Mouse (Mus musculus): ENCODE results near the gene Gnl1.
"Not testable (repeated sequence)": the region's sequence is repeated elsewhere in the genome, so short reads cannot be mapped to it uniquely, and the experiment has no call there.

Gnl1 gene

DNA sequence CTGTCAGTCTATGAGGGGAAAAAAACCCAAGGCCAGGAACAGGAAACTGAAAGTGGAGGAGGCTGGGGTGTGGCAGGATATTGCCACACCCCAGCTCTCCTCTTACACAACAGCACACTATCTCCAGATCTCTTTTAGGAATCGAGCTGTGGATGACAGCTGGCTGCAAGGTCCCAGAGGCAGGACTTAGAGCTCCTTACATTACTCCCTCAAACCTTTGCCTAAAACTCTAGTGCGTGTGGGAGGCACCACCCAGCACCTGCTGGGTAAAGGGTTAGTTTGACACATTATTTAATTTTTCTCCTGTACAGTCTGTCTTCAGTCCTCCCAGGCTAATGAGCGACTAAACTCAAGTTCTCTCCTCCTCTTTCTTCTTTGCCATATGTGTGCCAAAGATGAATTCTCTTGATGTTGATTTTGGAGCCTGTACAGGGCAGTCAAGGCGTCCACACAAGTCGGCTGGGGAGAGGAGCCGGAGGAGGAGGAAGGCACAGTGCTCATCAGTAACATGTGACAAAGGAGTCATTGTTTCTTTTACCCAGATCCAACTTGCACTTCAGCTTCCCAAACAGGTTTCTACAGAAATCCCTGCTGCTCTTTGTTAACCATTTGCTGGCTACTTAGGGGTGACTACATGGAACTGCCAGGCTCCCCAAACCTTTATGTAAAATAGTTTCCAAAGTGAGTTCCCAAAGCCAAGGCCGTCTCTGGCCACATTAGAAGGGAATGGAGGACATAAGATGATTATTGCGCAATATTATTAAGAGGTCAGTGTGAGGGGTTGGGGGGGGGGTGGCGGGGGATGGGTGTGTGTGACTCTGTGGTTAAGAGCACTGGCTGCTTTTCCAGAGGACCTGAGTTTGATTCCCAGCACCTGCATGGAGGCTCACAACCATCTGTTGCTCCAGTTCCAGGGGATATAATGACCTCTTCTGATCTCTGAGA is 44.3 kb downstream of the Gnl1 start:
- no peak for DNase-seq (ENCODE audit: low read depth in 2 of 2, low spot score in 2 of 2)

- no peak for DNase-seq (ENCODE audit: low read depth in 2 of 2, low spot score in 2 of 2)
Measured at GRCm38 (mm10) chr17:36025197-36025596, 45.5 kb downstream of the Gnl1 start.

DNA sequence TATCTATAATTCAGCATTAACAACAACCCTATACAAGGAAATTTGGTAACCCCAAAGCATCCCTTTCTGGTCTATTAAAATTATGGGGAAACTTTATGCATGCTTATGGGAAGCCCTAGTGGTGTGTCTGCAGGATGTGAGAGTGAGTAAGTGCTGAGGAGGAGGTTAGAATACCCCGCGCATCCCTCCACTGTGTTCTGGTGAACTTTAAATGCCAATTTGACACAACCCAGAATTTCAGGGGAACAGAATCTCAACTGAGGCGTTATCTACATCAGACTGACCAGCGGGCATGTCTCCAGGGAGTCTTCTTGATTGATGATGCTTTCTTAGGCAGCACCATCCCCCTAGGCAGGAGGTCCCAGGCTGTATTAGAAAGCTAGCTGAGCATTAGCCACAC is 46.2 kb downstream of the Gnl1 start:
- DNase-seq (ENCODE audit: low read depth in 2 of 2, low spot score in 2 of 2), result no peak

DNA sequence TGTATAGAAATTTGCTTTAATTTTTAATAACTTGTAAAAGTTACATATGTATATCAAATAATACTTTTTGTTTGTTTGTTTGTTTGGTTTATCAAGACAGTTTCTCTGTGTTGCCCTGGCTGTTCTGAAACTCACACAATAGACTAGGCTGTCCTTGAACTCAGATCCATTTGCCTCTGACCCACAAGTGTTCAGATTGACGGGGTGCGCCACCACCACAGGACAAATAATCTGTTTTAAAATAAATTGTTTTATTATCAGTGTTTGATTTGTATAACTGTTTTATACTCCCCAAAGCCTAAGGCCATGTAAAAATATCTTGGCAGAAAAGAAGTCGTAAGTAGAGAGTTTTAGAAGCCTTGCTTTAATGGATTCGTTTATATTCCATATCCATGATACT is 48.0 kb downstream of the Gnl1 start:
- DNase-seq (ENCODE audit: low read depth in 2 of 2, low spot score in 2 of 2), result no peak

DNA sequence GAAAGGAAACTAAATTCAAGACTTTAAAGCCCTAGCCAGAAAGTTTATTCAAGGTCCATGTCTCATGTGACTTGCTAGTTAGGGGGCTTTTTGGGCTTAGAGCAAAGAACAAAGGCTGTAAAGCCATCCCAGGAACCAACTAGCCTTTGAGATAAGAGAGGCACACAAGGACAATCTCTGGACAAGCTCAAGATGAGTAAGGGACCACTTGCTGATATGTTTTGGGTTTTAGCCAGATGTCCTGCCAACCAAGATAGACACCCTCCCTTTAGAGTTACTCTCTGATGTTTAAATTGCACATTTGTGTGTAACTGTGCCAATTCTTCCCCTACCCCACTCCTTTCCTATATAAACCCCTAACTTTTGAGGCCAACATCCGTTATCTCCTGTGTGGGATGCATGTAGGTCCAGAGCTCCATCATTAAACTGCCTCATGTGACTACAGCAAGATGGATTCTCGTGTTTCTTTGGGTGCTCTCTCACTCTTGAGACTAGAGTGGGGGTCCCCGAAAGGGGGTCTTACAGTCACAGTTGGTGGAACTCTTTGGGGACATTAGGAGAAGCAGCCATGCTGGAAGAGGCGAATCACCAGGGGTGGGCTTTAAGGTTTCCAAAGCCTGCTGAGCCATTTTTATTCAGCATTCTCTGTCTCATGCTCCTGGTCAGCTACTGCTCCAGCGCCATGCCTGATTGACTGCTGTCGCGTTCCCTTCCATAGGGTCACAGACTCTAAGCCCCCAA is 49.4 kb downstream of the Gnl1 start:
- no peak for DNase-seq (ENCODE audit: low read depth in 2 of 2, low spot score in 2 of 2)

DNA sequence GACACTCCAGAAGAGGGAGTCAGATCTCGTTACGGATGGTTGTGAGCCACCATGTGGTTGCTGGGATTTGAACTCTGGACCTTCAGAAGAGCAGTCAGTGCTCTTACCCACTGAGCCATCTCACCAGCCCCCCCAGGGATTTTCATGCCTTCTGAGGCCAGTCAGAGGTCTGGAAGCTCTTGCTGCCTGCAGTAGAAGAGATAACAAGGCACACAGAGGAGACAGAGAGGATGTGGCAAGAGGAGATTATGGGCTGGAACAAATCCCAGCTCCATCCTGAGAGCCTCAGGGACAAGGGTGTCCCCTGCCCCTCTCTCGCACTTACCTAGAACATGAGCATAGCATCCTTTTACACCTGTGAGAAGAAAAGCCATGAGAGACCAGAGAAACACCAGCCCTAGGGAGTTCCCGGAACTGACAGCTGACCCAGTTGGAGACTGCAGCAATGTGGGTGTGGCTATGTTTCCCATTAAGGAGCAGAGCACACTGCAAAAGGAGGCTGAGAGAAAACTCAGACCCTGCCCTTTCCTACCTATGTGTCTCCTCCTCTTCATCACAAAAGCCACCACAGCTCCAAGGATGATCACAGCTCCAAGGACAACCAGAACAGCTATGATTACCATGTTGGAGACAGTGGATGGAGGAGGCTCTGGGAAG is 50.5 kb downstream of the Gnl1 start:
- DNase-seq (ENCODE audit: low read depth in 2 of 2, low spot score in 2 of 2), result not testable (repeated sequence)

- not testable (repeated sequence) for DNase-seq (ENCODE audit: low read depth in 2 of 2, low spot score in 2 of 2)
Measured at GRCm38 (mm10) chr17:36030703-36031582, 51.3 kb downstream of the Gnl1 start.

GRCm38 (mm10) chr17:36031583-36032331 is 52.1 kb downstream of the Gnl1 start:
- peak; percentile 48 to 64 for DNase-seq (ENCODE audit: low read depth in 2 of 2, low spot score in 2 of 2)

DNA sequence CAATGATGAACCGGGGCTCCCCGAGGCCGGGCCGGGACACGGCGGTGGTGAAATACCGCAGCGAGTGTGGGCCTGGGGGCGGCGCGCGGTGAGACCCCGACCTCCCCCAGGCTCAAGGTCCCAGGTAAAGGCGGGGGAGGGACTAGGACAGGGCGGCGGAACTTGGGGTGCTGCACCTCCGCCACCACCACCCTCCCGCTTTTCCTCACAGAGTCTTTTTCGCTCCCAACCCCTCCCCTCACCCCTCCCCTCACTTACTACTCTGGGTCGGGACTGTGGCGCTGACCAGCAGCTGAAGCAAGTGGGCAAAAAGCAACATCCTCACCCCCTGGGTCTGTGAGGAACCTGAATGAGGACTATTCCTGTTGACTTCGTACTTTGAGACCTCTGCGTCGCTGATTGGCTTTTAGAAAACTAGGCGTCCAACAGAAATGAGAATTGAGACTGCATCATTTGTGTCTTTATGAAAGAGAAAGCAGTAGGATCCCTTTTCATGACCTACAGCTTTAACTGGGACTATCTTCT is 52.8 kb downstream of the Gnl1 start, which contains the start of gene H2-T23:
TSS of gene H2-T23 (minus strand) at position 505 of the 525 bp plus-strand sequence.
- peak; percentile 46 to 61 for DNase-seq (ENCODE audit: low read depth in 2 of 2, low spot score in 2 of 2)

GRCm38 (mm10) chr17:36034524-36034923 is 54.9 kb downstream of the Gnl1 start:
- DNase-seq (ENCODE audit: low read depth in 2 of 2, low spot score in 2 of 2), result not testable (repeated sequence)

DNA sequence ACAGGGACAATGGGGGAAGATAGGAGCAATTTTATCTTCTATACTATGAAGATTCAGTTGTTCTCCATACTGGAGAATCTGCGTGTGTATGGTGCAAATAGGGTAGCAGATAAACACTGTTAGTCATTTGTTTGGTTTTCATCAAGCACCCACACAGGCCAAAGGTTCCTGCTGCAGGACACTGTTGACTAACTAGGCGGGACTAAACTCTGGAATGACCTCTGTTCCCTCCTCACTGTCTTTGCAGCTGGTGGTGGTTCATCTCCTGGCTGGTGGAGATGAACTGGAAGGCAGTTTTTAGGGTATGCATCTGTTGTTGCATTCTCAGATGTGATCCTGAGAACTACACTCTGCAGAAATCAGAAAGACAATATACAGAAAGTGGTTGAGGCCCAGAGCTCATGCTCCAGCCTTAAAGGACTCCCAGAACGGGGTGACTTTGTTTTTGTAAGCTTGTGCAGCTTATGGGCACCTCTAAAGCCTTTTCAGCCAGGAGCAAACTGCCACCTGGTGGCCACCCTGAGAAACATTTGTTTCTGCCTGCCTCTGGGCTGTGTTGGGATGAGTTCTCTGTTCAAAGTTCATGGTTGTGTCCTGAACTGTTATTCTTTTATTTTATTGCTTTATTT is 55.5 kb downstream of the Gnl1 start:
- peak; percentile 57 to 68 for DNase-seq (ENCODE audit: low read depth in 2 of 2, low spot score in 2 of 2)

DNA sequence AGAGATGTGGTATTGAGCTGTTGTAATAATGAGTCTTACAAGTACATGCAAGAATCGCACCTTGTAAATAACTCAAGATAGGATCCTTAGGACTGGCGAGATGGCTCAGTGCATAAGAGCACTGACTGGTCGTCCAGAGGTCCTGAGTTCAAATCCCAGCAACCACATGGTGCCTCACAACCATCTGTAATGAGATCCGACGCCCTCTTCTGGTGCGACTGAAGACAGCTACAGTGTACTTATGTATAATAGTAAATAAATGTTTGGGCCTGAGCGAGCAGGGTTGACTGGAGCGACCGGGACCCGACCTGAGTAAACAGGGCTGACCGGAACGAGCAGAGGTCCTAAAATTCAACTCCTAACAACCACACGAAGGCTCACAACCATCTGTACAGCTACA is 56.5 kb downstream of the Gnl1 start:
- not testable (repeated sequence) for DNase-seq (ENCODE audit: low read depth in 2 of 2, low spot score in 2 of 2)

All from CD8-positive naive resting alpha-beta T cell, adult 2 months (primary cell).